Mouse (Mus musculus): ENCODE results near the gene Vdr.

Vdr gene

DNA sequence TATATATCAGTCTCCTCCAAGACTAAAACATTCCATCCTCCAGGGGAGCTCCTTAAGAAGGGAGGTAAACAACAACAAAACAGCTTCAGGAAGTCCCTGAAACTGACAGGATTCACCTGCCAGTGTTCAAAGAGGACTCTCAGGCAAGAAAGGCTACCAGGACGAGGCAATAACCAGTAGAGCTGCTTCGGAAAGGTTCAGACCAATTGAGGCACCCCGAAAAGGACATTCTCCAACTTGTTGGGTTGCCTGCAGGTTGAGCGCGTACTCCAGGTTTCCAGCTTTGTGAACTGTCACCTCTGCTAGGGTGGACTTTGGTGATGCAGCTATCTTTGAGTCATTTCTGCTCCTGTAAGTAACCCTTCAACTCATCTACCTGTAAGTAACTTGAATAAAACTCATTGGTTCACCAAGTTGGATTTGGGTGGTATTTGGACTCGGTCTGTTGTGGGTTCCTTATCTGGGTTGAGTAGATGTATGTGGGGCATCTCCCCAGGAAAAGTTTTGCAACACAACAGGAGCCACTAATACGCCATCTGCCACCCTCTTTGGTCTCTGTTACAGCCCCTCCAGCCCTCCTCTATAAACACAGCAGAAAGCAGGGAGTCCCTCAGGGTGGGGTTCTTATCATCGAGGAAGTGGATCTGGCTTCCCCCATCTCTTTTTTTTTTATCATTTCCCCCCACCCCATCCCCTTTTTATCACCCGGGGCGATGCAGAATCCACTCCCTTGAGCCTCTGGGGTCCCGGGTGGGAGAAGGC lies 64.1 kb downstream of the Vdr start:
- DNase-seq (ENCODE audit: low spot score), result no peak

GRCm38 (mm10) chr15:97844037-97845034 lies 66.1 kb downstream of the Vdr start, which contains the start of gene Hdac7:
Gene Hdac7, minus strand, starts transcription at chr15:97844502.
- no peak for DNase-seq (ENCODE audit: low spot score)

- DNase-seq (ENCODE audit: low spot score), result no peak
Observed at GRCm38 (mm10) chr15:97843247-97843651, 67.2 kb downstream of the Vdr start.

- DNase-seq (ENCODE audit: low spot score), result no peak
Observed at GRCm38 (mm10) chr15:97842058-97842457, 68.4 kb downstream of the Vdr start.

DNA sequence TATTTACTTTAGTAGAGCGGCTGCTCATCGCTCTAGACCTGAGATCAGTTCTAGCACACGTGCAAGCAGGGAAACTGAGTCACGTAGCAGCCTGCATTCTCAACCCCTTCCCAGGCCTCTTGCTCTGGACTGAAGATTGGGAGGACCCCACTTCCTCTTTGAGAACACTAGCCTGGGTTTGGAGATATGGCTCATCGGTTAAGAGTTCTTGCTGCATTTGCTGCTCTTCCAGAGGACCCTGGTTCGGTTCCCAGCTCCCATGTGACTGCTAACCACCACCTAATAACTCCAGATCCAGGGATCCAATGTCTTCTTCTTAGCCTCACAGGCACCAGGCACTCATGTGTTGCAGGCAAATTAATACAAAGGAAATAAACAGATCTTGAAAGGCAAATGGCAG lies 69.0 kb downstream of the Vdr start:
- DNase-seq (ENCODE audit: low spot score), result no peak

DNA sequence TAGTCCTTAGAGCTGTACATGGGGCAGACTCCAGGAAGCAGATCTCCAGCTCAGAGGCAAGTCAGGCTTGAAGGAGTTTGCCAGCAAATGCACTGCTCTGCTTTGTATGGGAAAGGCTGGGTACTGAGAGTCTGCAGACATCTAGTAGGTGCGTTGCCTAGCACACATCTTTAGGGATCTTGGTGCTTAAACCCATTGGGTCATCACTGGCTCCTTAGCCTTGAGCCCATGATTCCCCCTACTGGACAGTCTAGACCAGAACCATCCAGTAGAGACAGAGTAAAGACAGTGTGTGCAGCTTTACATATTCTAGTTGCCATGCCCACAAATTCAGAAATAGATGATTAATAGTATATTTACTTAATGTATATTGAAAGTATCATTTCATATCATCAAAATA lies 69.6 kb downstream of the Vdr start:
- no peak for DNase-seq (ENCODE audit: low spot score)

DNA sequence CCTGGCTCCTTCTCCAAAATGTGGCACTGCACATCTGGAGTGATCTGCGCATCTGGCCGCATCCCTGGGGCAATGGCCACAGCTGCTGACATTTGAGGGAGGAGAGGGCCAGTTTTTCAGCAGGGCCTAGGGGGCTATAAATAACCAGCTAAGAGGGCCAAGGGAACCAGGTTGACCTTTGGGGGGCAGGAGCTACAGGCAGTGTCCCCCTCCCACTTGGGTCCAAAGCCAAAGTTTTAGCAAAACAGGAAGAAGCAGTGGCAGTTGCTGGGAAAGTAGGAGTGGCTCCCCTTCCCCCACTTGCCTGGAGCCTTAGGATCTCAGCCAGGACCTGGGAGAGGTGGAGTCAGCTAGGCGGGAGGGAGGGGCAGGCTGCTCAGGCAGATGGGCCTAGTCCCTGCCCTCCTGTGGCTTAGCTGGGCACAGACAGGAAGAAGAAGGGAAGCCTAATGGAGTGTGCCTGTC lies 70.4 kb downstream of the Vdr start:
- DNase-seq (ENCODE audit: low spot score), result no peak

DNA sequence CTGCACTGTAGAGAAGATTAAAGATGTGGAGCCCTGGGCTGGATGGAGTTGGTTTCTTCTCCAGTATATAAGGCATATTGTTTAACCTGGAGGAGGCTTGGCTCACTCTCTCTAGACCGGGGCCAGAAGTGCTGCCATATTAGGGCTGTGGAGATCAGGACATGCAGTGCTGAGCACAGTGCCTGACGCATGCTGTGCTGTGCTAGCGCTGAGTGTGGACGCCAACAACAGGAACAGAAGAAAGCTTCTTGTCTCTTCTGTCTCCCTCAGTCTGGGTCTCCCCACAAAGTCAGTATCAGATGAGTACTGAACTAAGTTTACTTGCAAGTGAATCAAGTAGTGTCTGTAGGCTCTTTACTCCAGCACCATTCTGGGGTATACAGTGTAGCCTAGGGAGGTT lies 71.0 kb downstream of the Vdr start:
- DNase-seq (ENCODE audit: low spot score), result no peak

- DNase-seq (ENCODE audit: low spot score), result no peak
Observed at GRCm38 (mm10) chr15:97839012-97839411, 71.4 kb downstream of the Vdr start.

GRCm38 (mm10) chr15:97838395-97838794 lies 72.0 kb downstream of the Vdr start:
- DNase-seq (ENCODE audit: low spot score), result no peak

DNA sequence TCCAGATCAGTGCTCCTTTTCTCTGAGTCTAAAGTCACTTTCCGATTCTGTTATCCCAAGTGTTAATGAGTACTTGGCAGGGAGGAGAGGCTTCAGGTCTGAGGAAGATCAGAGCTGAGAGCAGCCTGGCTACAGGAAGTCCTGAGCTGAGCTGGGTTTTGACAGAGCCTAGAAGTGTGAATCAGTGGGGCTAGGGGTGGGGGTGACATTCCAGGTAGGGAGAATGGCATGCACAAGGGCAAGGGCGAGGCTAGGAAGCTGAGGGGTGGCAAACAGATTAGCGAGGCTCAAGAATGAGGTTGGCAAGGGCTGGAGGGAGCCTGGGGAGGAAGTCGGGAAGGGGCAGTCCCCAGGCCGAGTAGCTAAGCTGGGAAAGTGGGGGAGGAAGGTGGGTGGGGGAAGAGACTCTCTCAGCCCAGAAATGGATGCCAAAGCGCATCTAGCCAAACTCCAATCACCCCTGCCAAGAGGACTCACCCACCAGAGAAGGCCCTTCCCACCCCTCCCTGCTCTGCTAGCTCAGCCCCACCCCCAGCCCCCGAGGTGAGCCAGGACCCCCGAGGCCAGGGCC lies 72.9 kb downstream of the Vdr start:
- no peak for DNase-seq (ENCODE audit: low spot score)

- no peak for DNase-seq (ENCODE audit: low spot score)
Observed at GRCm38 (mm10) chr15:97836894-97837247, 73.6 kb downstream of the Vdr start.

DNA sequence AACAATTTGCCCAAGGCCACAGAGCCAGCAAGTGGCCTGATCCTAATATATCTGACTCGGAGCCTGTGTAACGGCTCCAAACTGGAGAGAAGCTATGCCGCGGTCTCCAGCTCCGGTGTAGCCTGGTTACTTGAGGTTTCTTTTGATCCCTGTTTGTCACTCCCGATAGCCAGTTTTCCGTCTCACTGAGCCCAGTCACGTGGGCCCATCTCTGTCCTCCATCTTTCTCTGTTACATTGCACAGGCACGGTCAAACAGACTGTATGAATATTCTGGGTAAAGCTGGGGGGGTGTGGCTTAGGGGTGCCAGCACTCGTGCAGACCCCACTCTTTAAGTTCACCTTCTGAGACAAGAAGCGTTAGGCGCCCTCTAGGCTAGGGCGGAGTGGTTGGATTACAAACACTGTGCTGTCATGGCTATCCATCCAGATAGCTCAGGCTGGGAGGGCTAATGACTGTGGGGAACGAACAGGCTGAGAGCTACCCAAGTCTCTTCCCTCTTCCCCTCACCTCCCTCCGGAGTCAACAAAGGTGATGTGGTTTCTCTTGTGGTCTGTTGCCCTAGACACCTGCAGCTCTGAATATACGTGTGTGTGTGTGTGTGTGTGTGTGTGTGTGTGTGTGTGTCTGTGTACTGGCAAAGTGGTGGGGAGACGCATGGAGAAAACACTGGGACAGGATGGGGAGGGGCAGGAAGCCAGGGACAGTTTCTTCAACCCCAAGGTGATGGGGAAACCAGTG lies 74.1 kb downstream of the Vdr start:
- no peak for DNase-seq (ENCODE audit: low spot score)

DNA sequence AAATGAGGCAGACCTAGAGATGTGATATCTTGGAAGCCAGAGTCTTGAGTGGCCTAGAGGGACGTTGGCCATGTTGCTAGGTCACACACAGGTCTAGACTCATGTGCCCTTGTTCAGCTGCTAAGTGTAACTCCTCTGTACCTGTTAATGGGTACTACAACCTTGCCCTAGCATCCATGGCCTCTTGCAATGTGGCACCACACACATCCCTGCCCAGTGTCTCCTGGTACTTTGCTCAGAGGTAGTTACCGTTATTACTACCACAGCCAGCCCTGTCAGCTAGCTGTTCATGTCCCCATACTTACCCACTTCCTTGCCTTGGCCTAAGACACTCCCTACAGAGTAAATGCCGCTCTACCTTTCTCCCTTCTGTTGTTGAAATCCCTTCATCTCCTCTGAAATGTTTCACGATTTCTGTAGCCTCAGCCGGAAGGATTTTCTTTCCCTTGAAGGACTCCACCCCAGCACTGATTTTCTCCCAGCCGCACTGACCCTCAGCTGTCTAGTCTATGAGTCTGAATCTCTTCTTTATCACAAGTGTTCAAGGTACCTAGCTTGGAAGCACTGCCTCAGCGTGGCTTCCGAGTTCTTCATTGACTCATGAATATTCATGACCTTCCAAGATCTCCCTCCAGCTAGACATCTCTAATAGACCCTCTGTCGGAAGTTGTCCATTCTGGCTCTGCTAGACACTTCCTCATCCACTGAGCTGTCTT lies 77.5 kb downstream of the Vdr start:
- DNase-seq (ENCODE audit: low spot score), result no peak

GRCm38 (mm10) chr15:97831987-97832640 lies 78.3 kb downstream of the Vdr start:
- DNase-seq (ENCODE audit: low spot score), result no peak

DNA sequence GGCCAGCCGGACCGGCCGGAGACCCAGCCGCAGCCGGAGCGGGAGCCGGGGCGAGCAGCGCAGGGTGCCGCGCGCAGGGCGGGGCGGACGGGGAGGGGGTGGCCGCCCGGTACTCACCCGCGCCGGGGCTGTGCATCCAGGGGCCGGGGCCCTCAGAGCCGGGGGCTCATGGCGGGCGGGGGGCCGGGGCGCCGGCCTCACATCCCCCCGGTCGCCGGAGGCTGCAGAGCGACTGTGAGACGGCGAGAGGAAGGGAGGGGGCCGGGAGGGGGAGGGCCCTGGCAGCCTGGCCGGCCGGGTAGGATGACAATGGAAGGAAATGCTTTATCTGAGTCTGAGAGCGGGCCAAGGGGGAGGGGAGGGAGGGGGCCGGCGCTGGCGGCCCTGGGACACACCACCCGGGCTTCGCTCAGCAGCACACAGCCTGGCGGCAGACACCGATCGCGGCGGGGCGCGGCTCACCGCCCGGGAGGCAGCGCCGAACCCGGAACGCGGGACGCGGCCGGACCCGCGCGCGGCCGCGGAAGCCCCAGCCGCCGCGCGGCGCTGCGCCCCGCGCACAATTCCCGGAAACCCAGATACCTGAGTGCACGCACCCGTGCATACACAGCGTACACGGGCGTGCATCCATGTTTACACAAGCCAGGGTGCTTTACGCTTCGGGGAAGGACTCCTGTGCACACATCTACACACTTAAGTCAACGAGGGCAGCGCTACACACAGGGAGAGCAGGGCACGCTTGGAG lies 79.0 kb downstream of the Vdr start:
- no peak for DNase-seq (ENCODE audit: low spot score)

- no peak for DNase-seq (ENCODE audit: low spot score)
Observed at GRCm38 (mm10) chr15:97830788-97831241, 79.6 kb downstream of the Vdr start.

DNA sequence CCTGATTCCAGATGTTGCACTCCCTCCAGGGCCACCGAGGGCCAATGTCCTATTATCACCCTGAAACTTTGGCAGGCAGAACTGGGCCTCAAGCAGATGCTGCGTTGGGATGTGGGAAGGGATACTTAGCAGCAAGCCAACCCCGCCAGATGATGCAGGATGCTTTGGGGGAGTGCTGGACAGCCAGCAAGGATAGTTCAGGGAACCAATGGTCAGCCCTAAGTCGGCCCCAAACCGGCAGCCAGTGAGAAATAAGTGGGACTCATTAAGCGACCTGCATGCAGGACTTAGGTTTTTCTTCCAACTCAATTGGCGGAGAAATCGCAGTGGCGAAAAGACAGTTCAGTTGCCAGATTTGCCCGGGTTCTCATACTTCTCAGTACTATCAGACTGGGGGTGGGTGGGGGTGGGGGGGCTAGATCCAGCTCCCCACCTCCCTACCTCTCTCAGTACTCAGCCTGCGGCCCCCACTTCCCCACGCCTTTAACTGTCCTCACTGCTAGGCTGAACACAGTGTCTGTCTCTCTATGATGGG lies 80.1 kb downstream of the Vdr start:
- DNase-seq (ENCODE audit: low spot score), result no peak

DNA sequence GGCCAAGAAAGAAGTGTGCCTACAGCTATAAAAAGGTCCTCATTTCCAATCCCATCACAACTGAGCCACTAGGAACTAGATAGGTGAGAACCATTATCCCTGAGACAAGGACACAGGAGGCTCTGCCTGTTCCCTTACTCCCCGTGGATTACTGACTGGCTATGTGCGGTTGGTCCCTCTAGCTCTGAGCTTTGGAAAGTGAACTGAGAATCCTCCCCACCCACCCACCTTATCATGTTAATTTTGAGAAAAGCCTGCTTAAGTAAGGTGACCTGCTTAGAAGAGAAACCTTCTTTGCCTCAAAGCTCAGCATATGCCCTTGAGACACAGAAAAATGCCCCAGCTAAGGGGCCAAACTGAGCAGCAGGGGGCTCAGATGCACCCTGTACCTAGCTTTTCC lies 81.0 kb downstream of the Vdr start:
- no peak for DNase-seq (ENCODE audit: low spot score)

DNA sequence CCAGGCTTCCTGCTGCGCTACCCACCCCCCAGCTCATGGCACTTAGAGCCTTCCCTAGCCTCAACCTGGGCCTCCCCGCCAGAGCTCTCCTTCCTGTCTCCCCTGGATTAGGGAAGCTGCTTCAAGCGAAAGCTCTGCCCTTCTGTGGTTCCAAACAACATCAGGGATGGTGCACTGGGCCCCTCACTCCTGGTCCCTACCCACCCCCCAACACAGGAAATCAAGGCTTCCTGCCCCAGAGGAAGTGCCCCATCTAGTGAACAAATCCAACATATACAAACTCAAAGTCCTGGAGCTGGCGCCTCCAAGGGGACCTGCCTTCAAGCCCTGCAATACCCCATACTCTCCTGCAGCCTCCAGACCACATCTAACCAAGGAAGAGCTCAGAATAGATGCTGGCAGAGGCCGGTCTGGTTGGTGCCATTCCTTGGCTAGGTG lies 81.5 kb downstream of the Vdr start:
- DNase-seq (ENCODE audit: low spot score), result no peak
